Mouse (Mus musculus) right cerebral cortex, postnatal 4 days (tissue): ENCODE measurements at regions not wholly inside any gene's neighbourhood (a gene's known extent, or its start where the extent isn't known, plus 50 kb on each side); places are given as distances from the start of the nearest gene placed in this dataset.

ENCODE experiments used
- DNase-seq: peaks from one replicate; pipeline ENCODE4 v3.0.0-alpha.2; 2022

GRCm38 (mm10) chr12:49579451-49580190 is 194.6 kb downstream of the Gm43517 start:
- DNase-seq = no peak

GRCm38 (mm10) chr12:49583849-49584248 is 198.9 kb downstream of the Gm43517 start:
- no peak for DNase-seq

GRCm38 (mm10) chr12:49622264-49622663 is 237.3 kb downstream of the Gm43517 start:
- no peak for DNase-seq

- no peak for DNase-seq
These were observed 242.2 kb downstream of the Gm43517 start for GRCm38 (mm10) chr12:49627222-49627621.

GRCm38 (mm10) chr12:49628014-49628413 is 243.0 kb downstream of the Gm43517 start:
- DNase-seq = no peak

- DNase-seq = peak; percentile 3
These were observed 264.4 kb downstream of the Gm43517 start for GRCm38 (mm10) chr12:49649104-49650063.
